Mouse (Mus musculus) liver, postnatal 0 days (tissue): ENCODE data around the gene Nedd4. TPM values are rescaled to one million over a fixed set of nuclear protein-coding genes. Genes with fewer than 3 reads are reported as not detected.

ENCODE experiments used
- ATAC-seq: fragments of 200-750 bp; cut with Nextera tagmentation; 2 replicates; pipeline ENCODE4 v1.8.0; 2017; ENCODE audit warnings: mild to moderate bottlenecking, moderate library complexity
- DNase-seq: peaks from one replicate; pipeline ENCODE4 v3.0.0-alpha.2; 2016
- H3K27ac ChIP-seq: fragments of 300-500 bp; sonication (generic); 2 replicates; pipeline ENCODE4 v1.5.1; 2014; ENCODE audit warnings: antibody characterized with exemption, moderate library complexity, mild to moderate bottlenecking, low read depth
- H3K27me3 ChIP-seq: fragments of 300-500 bp; sonication (generic); 2 replicates; pipeline ENCODE4 v1.6.1; 2014; ENCODE audit warnings: low read length, control low read depth, mixed read lengths; ENCODE audit not compliant: insufficient read depth
- H3K36me3 ChIP-seq: fragments of 300-500 bp; sonication (generic); replicated peaks from 2 replicates; pipeline ENCODE4 v1.6.1; 2014; ENCODE audit warnings: mild to moderate bottlenecking, control low read depth, low read length, moderate library complexity, mixed read lengths; ENCODE audit not compliant: insufficient read depth
- H3K4me1 ChIP-seq: fragments of 300-500 bp; sonication (generic); 2 replicates; pipeline ENCODE4 v1.6.1; 2014; ENCODE audit warnings: antibody characterized with exemption, mild to moderate bottlenecking, control low read depth; ENCODE audit not compliant: insufficient read depth
- H3K4me2 ChIP-seq: fragments of 300-500 bp; sonication (generic); 2 replicates; pipeline ENCODE4 v1.6.1; 2014; ENCODE audit warnings: low read depth, mild to moderate bottlenecking, low read length, moderate library complexity, mixed read lengths
- H3K4me3 ChIP-seq: fragments of 300-500 bp; sonication (generic); 2 replicates; pipeline ENCODE4 v1.5.1; 2014; ENCODE audit warnings: low read depth, low read length
- H3K9ac ChIP-seq: fragments of 300-500 bp; sonication (generic); replicated peaks from 2 replicates; pipeline ENCODE4 v1.6.1; 2014; ENCODE audit warnings: mild to moderate bottlenecking, moderate library complexity
- H3K9me3 ChIP-seq: fragments of 300-500 bp; sonication (generic); 2 replicates; pipeline ENCODE4 v1.6.1; 2016; ENCODE audit warnings: mild to moderate bottlenecking, control low read depth, low read length, mixed read lengths
- CTCF ChIP-seq: sonication (generic); IDR thresholded peaks from 2 replicates; pipeline ENCODE4 v1.5.1; 2016; ENCODE audit warnings: antibody characterized with exemption, low read depth
- EP300 ChIP-seq: IDR thresholded peaks from 2 replicates; pipeline ENCODE4 v1.6.1; 2016; ENCODE audit warnings: antibody characterized with exemption, low read depth, mild to moderate bottlenecking
- WGBS: fragments of 180-500 bp; shearing (Covaris S2); extraction: QIAGEN DNeasy Blood & Tissue Kit; methylation state at CpG from one replicate; pipeline ENCODE4 v1.1.7; 2014; ENCODE audit not compliant: insufficient replicate concordance; 5-methylcytosine and 5-hydroxymethylcytosine counted together
- polyA plus RNA-seq: library from polyadenylated mRNA; unstranded; fragments of >200 nt; fragmentation: Nextera tagmentation; extraction: Ambion mirVana; gene quantifications from 2 replicates; pipeline ENCODE4 v1.2.1, GENCODE M21; 2015

The Nedd4 gene
- polyA plus RNA-seq, 1 experiment from 2014 or later: 70.3 TPM

DNA sequence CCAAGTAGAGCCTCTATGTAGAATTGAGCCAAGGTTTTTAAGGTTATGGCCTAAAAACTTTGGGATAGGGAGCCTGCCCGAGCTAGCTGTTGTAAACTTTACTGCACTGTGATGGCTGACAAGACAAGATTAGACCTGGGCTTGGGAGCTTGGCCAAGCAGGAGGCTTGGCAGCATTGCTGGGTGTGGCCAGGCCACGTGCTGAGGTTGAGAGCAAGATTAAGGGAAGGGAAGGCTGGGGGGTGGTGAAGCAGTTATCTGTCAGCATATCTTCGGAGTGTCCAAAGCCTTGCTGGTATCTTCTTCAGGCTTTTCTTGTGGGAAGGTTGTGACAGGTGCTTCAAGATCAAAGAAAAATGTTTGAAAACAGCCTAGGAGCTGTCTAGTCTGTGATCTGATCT lies 37.6 kb downstream of the Nedd4 start:
- Histone ChIP-seq H3K9ac (no peak overlapping the region), H3K4me2 (no peak overlapping the region), H3K9me3 (no peaks in the 10 kb centered on the region), H3K36me3 (peaks cover 47% of the 10 kb centered on the region), H3K27me3 (no peaks in the 10 kb centered on the region), H3K4me1 (peaks cover 27% of the 10 kb centered on the region), H3K27ac (peak overlapping the region; percentile 23; the same call in 1 of the 2 replicates), H3K4me3 (no peak overlapping the region)
- DNase-seq (peak; percentile 69), ATAC-seq (peak; percentile 95)
- TF ChIP-seq CTCF (no peak), EP300 (peak; percentile 76)
- WGBS: 41% methylated on average over 3 of the region's 3 CpGs

- no peaks in the 10 kb centered on the region for H3K27me3 ChIP-seq
- no peak for ATAC-seq
- H3K4me1 ChIP-seq: peaks cover 27% of the 10 kb centered on the region
- 63% methylated on average over 8 of the region's 8 CpGs for WGBS
- H3K4me3 ChIP-seq: no peak overlapping the region
- no peak for DNase-seq
- H3K27ac ChIP-seq: no peak overlapping the region
- H3K9me3 ChIP-seq: no peaks in the 10 kb centered on the region
- TF ChIP-seq EP300 (no peak), CTCF (no peak)
- no peak overlapping the region for H3K9ac ChIP-seq
- peaks cover 42% of the 10 kb centered on the region for H3K36me3 ChIP-seq
- H3K4me2 ChIP-seq: no peak overlapping the region
Measured at GRCm38 (mm10) chr9:72701441-72701840, 39.3 kb downstream of the Nedd4 start.

- H3K4me1 ChIP-seq: peaks cover 27% of the 10 kb centered on the region
- H3K36me3 ChIP-seq: peaks cover 36% of the 10 kb centered on the region
- no peak for ATAC-seq
- no peak overlapping the region for H3K9ac ChIP-seq
- no peak overlapping the region; the same call in 1 of the 2 replicates for H3K27ac ChIP-seq
- H3K9me3 ChIP-seq: no peaks in the 10 kb centered on the region
- no peak overlapping the region for H3K4me3 ChIP-seq
- no peak for DNase-seq
- no peaks in the 10 kb centered on the region for H3K27me3 ChIP-seq
- H3K4me2 ChIP-seq: no peak overlapping the region
- WGBS: 71% methylated on average over 2 of the region's 2 CpGs
- TF ChIP-seq CTCF: no peak
- no peak for TF ChIP-seq EP300
Measured at GRCm38 (mm10) chr9:72702075-72702474, 39.9 kb downstream of the Nedd4 start.

- no peak overlapping the region for H3K27ac ChIP-seq
- H3K4me2 ChIP-seq: no peak overlapping the region
- no peaks in the 10 kb centered on the region for H3K9me3 ChIP-seq
- TF ChIP-seq EP300 (no peak), CTCF (no peak)
- no peak for ATAC-seq
- no peak overlapping the region for H3K4me3 ChIP-seq
- no peak for DNase-seq
- WGBS: 82% methylated on average over 4 of the region's 4 CpGs
- H3K4me1 ChIP-seq: peaks cover 27% of the 10 kb centered on the region
- H3K9ac ChIP-seq: no peak overlapping the region
- peaks cover 34% of the 10 kb centered on the region for H3K36me3 ChIP-seq
- no peaks in the 10 kb centered on the region for H3K27me3 ChIP-seq
Measured at GRCm38 (mm10) chr9:72703142-72703541, 41.0 kb downstream of the Nedd4 start.

GRCm38 (mm10) chr9:72703754-72704153 lies 41.6 kb downstream of the Nedd4 start:
- Histone ChIP-seq H3K4me1 (peaks cover 27% of the 10 kb centered on the region), H3K27me3 (no peaks in the 10 kb centered on the region), H3K4me2 (no peak overlapping the region), H3K36me3 (peaks cover 33% of the 10 kb centered on the region), H3K27ac (no peak overlapping the region), H3K4me3 (no peak overlapping the region), H3K9me3 (no peaks in the 10 kb centered on the region), H3K9ac (no peak overlapping the region)
- TF ChIP-seq EP300: no peak
- no peak for TF ChIP-seq CTCF
- ATAC-seq: no peak
- WGBS: 73% methylated on average over 6 of the region's 6 CpGs
- no peak for DNase-seq

- no peak overlapping the region for H3K27ac ChIP-seq
- WGBS: 85% methylated on average over 2 of the region's 2 CpGs
- peak; percentile 59 for ATAC-seq
- DNase-seq: no peak
- TF ChIP-seq CTCF: no peak
- no peak overlapping the region for H3K4me3 ChIP-seq
- peaks cover 14% of the 10 kb centered on the region for H3K4me1 ChIP-seq
- no peak overlapping the region for H3K9ac ChIP-seq
- no peaks in the 10 kb centered on the region for H3K27me3 ChIP-seq
- H3K36me3 ChIP-seq: peaks cover 41% of the 10 kb centered on the region
- no peak overlapping the region for H3K4me2 ChIP-seq
- H3K9me3 ChIP-seq: no peaks in the 10 kb centered on the region
Measured at GRCm38 (mm10) chr9:72705270-72705669, 43.1 kb downstream of the Nedd4 start.

- H3K36me3 ChIP-seq: peaks cover 52% of the 10 kb centered on the region
- no peaks in the 10 kb centered on the region for H3K27me3 ChIP-seq
- no peaks in the 10 kb centered on the region for H3K9me3 ChIP-seq
- H3K9ac ChIP-seq: no peak overlapping the region
- TF ChIP-seq EP300: no peak
- DNase-seq: no peak
- ATAC-seq: no peak
- 78% methylated on average over 2 of the region's 2 CpGs for WGBS
- H3K27ac ChIP-seq: no peak overlapping the region
- H3K4me3 ChIP-seq: no peak overlapping the region
- H3K4me2 ChIP-seq: no peak overlapping the region
- H3K4me1 ChIP-seq: peaks cover 3% of the 10 kb centered on the region
Measured at GRCm38 (mm10) chr9:72707999-72708398, 45.9 kb downstream of the Nedd4 start.
